Mouse (Mus musculus) macrophage (primary cell): Measurements from ENCODE around the gene Sh3pxd2a. TPM values are rescaled to one million over a fixed set of nuclear protein-coding genes. Genes with fewer than 3 reads are reported as not detected.

Source experiments
- H3K27ac ChIP-seq: fragments of 350-480 bp; formaldehyde crosslinking; 2 replicates; pipeline ENCODE4 v1.9.0; 2021
- H3K36me3 ChIP-seq: fragments of 350-480 bp; formaldehyde crosslinking; 2 replicates; pipeline ENCODE4 v1.9.0; 2021; ENCODE audit errors: inconsistent target
- H3K4me3 ChIP-seq: fragments of 350-480 bp; formaldehyde crosslinking; 2 replicates; pipeline ENCODE4 v1.9.0; 2021; ENCODE audit errors: inconsistent target
- H3K79me2 ChIP-seq: fragments of 350-480 bp; formaldehyde crosslinking; 2 replicates; pipeline ENCODE4 v1.9.0; 2021; ENCODE audit errors: inconsistent target
- WGBS: methylation state at CpG from one replicate; pipeline ENCODE4 v1.1.7; 2026; ENCODE audit warnings: inconsistent platforms; ENCODE audit not compliant: missing documents; 5-methylcytosine and 5-hydroxymethylcytosine counted together
- polyA plus RNA-seq: library from polyadenylated mRNA; stranded (reverse); fragments of 250-400 nt; gene quantifications from 3 replicates; pipeline ENCODE4 v1.2.4, GENCODE M21; 2018; ENCODE audit warnings: inconsistent platforms

Sh3pxd2a gene
- polyA plus RNA-seq, 1 experiment from 2014 or later, result 8.0 TPM

GRCm38 (mm10) chr19:47266070-47266801 is 198.0 kb downstream of the Sh3pxd2a start:
- no peaks in the 10 kb centered on the region for H3K79me2 ChIP-seq
- 94% methylated on average over 15 of the region's 18 CpGs for WGBS
- H3K36me3 ChIP-seq, result peaks cover 16% of the 10 kb centered on the region
- H3K27ac ChIP-seq, result no peak overlapping the region
- H3K4me3 ChIP-seq, result no peak overlapping the region

- 66% methylated on average over 11 of the region's 11 CpGs for WGBS
These were observed 199.7 kb downstream of the Sh3pxd2a start for GRCm38 (mm10) chr19:47264322-47265092.

GRCm38 (mm10) chr19:47263621-47264020 is 200.6 kb downstream of the Sh3pxd2a start:
- Histone ChIP-seq H3K36me3 (peaks cover 13% of the 10 kb centered on the region), H3K27ac (no peak overlapping the region), H3K4me3 (no peak overlapping the region), H3K79me2 (no peaks in the 10 kb centered on the region)
- 33% methylated on average over 8 of the region's 8 CpGs for whole genome bisulfite sequencing

More at GRCm38 (mm10) chr19:47264322-47265092, 199.7 kb downstream of the Sh3pxd2a start:
- Histone ChIP-seq H3K79me2 (no peaks in the 10 kb centered on the region), H3K36me3 (peaks cover 16% of the 10 kb centered on the region), H3K27ac (no peak overlapping the region), H3K4me3 (no peak overlapping the region)

GRCm38 (mm10) chr19:47261196-47261595 is 203.0 kb downstream of the Sh3pxd2a start:
- Histone ChIP-seq H3K4me3 (no peak overlapping the region), H3K27ac (no peak overlapping the region), H3K36me3 (no peaks in the 10 kb centered on the region), H3K79me2 (no peaks in the 10 kb centered on the region)
- 96% methylated on average over 6 of the region's 8 CpGs for WGBS

GRCm38 (mm10) chr19:47259581-47259980 is 204.6 kb downstream of the Sh3pxd2a start:
- 35% methylated on average over 5 of the region's 5 CpGs for WGBS
- no peak overlapping the region for H3K27ac ChIP-seq
- no peaks in the 10 kb centered on the region for H3K36me3 ChIP-seq
- no peak overlapping the region for H3K4me3 ChIP-seq
- H3K79me2 ChIP-seq, result no peaks in the 10 kb centered on the region

- Histone ChIP-seq H3K79me2 (no peaks in the 10 kb centered on the region), H3K36me3 (no peaks in the 10 kb centered on the region), H3K4me3 (no peak overlapping the region), H3K27ac (no peak overlapping the region)
- 7% methylated on average over 6 of the region's 6 CpGs for WGBS
These were observed 208.3 kb downstream of the Sh3pxd2a start for GRCm38 (mm10) chr19:47255919-47256318.

- no peaks in the 10 kb centered on the region for H3K36me3 ChIP-seq
- H3K4me3 ChIP-seq, result no peak overlapping the region
- no peak overlapping the region for H3K27ac ChIP-seq
- H3K79me2 ChIP-seq, result no peaks in the 10 kb centered on the region
- 66% methylated on average over 2 of the region's 2 CpGs for WGBS
These were observed 209.2 kb downstream of the Sh3pxd2a start for GRCm38 (mm10) chr19:47255036-47255435.

- Histone ChIP-seq H3K4me3 (no peak overlapping the region), H3K36me3 (no peaks in the 10 kb centered on the region), H3K79me2 (no peaks in the 10 kb centered on the region), H3K27ac (no peak overlapping the region)
- 11% methylated on average over 71 of the region's 90 CpGs for WGBS
These were observed 211.1 kb downstream of the Sh3pxd2a start for GRCm38 (mm10) chr19:47253053-47253628.

GRCm38 (mm10) chr19:47250931-47251330 is 213.3 kb downstream of the Sh3pxd2a start:
- H3K4me3 ChIP-seq, result no peak overlapping the region
- H3K79me2 ChIP-seq, result no peaks in the 10 kb centered on the region
- 72% methylated on average over 6 of the region's 6 CpGs for WGBS
- no peak overlapping the region for H3K27ac ChIP-seq
- H3K36me3 ChIP-seq, result no peaks in the 10 kb centered on the region

- Histone ChIP-seq H3K4me3 (no peak overlapping the region), H3K79me2 (no peaks in the 10 kb centered on the region), H3K36me3 (no peaks in the 10 kb centered on the region), H3K27ac (no peak overlapping the region)
- WGBS, result 91% methylated on average over 16 of the region's 16 CpGs
These were observed 215.2 kb downstream of the Sh3pxd2a start for GRCm38 (mm10) chr19:47248906-47249568.

GRCm38 (mm10) chr19:47248296-47248695 is 215.9 kb downstream of the Sh3pxd2a start:
- H3K79me2 ChIP-seq, result no peaks in the 10 kb centered on the region
- H3K4me3 ChIP-seq, result no peak overlapping the region
- H3K27ac ChIP-seq, result no peak overlapping the region
- H3K36me3 ChIP-seq, result no peaks in the 10 kb centered on the region
- WGBS, result 80% methylated on average over 7 of the region's 7 CpGs

GRCm38 (mm10) chr19:47247791-47248190 is 216.4 kb downstream of the Sh3pxd2a start:
- H3K27ac ChIP-seq, result no peak overlapping the region
- no peak overlapping the region for H3K4me3 ChIP-seq
- H3K36me3 ChIP-seq, result no peaks in the 10 kb centered on the region
- no peaks in the 10 kb centered on the region for H3K79me2 ChIP-seq
- WGBS, result 80% methylated on average over 11 of the region's 11 CpGs

- H3K4me3 ChIP-seq, result no peak overlapping the region
- WGBS, result 94% methylated on average over 8 of the region's 8 CpGs
- H3K36me3 ChIP-seq, result no peaks in the 10 kb centered on the region
These were observed 218.7 kb downstream of the Sh3pxd2a start for GRCm38 (mm10) chr19:47245512-47245911.

GRCm38 (mm10) chr19:47242227-47242626 is 222.0 kb downstream of the Sh3pxd2a start:
- H3K36me3 ChIP-seq, result no peaks in the 10 kb centered on the region
- 65% methylated on average over 4 of the region's 4 CpGs for WGBS
- H3K79me2 ChIP-seq, result no peaks in the 10 kb centered on the region
- no peak overlapping the region for H3K4me3 ChIP-seq
- no peak overlapping the region for H3K27ac ChIP-seq

More at GRCm38 (mm10) chr19:47245512-47245911, 218.7 kb downstream of the Sh3pxd2a start:
- H3K79me2 ChIP-seq, result no peaks in the 10 kb centered on the region
- H3K27ac ChIP-seq, result no peak overlapping the region
